Mouse (Mus musculus) CD4-positive naive resting alpha-beta T cell, adult 76 days (primary cell): ENCODE data around the gene Pglyrp2. TPM values are rescaled to one million over a fixed set of nuclear protein-coding genes. Genes with fewer than 3 reads are reported as not detected.

Experiments used
- total RNA-seq: library from RNA; stranded (reverse); gene quantifications from one replicate; pipeline ENCODE4 v1.2.4, GENCODE M21; 2023

The Pglyrp2 gene
- total RNA-seq, result 55.4 TPM

GRCm38 (mm10) chr17:32424034-32424433, at the start of gene Pglyrp2:
Gene Pglyrp2 (minus strand): TSS chr17:32424167.

GRCm38 (mm10) chr17:32452482-32452881, 28.5 kb upstream of the Pglyrp2 start, which contains the start of gene Cyp4f39:
Gene Cyp4f39 (plus strand): TSS chr17:32452723.

GRCm38 (mm10) chr17:32403417-32403816, 20.6 kb downstream of the Pglyrp2 start, which contains the start of gene Rasal3:
Gene Rasal3 (minus strand): TSS chr17:32403583.

GRCm38 (mm10) chr17:32389101-32389659, 34.8 kb downstream of the Pglyrp2 start, which contains the start of gene Wiz:
Gene Wiz (minus strand): TSS chr17:32389439.

Other genes with a start within 250 kb of the Pglyrp2 start
- gene Ephx3, start 234.6 kb downstream of the Pglyrp2 start, total RNA-seq, result 2.2 TPM
- 337 TPM for gene Brd4, start 139.4 kb downstream of the Pglyrp2 start, total RNA-seq
- 343 TPM for gene Akap8, start 102.9 kb downstream of the Pglyrp2 start, total RNA-seq
- gene Akap8l, start 73.6 kb downstream of the Pglyrp2 start, total RNA-seq, result 153 TPM
- gene Wiz, start 34.7 kb downstream of the Pglyrp2 start, total RNA-seq, result 32.1 TPM
- 540 TPM for gene Rasal3, start 20.6 kb downstream of the Pglyrp2 start, total RNA-seq
- not detected for gene Cyp4f39, start 28.6 kb upstream of the Pglyrp2 start, total RNA-seq
- gene Cyp4f17, start 81.9 kb upstream of the Pglyrp2 start, total RNA-seq, result 1.2 TPM
- gene Cyp4f16, start 112.4 kb upstream of the Pglyrp2 start, total RNA-seq, result 9.0 TPM
- 0.38 TPM for gene Cyp4f37, start 197.1 kb upstream of the Pglyrp2 start, total RNA-seq
- gene Cyp4f40, start 234.7 kb upstream of the Pglyrp2 start, total RNA-seq, result not detected